Mouse (Mus musculus): ENCODE data around the gene Txlnb. TPM values are rescaled to one million over a fixed set of nuclear protein-coding genes. Genes with fewer than 3 reads are reported as not detected.
"Not testable (repeated sequence)": the region's sequence is repeated elsewhere in the genome, so short reads cannot be mapped to it uniquely, and the experiment has no call there.

Txlnb gene
- polyA plus RNA-seq, 1 experiment from 2014 or later: 1.3 TPM

DNA sequence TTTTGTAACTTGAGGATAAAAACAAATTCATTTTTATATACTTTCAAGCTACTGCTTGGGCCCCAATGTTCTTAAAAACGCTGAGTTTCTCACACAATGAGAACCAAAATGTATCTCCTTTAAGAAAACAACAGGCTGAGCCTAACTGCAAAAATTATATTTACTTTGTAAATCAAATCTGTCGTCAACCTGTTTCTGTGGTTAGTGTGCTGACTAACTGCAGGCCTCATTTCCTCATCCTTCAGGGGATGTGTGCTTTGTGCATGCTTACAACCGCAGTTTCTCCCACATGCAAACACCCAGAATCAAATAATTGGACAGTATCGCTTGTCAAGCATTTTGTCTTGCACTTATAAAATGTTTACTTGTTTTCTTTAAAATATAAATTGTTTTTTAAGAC lies 20.9 kb upstream of the Txlnb start:
- no peak overlapping the region for H3K27ac ChIP-seq (ENCODE audit: low read depth, low read length)
- H3K27me3 ChIP-seq (ENCODE audit: control insufficient read depth, insufficient read depth, low read length): no peaks in the 10 kb centered on the region
- H3K36me3 ChIP-seq (ENCODE audit: control insufficient read depth, insufficient read depth, low read length): no peaks in the 10 kb centered on the region
- H3K4me2 ChIP-seq (ENCODE audit: low read depth, low read length): no peak overlapping the region
- 86% methylated on average over 4 of the region's 4 CpGs for WGBS
- H3K4me3 ChIP-seq (ENCODE audit: low read depth, low read length): no peak overlapping the region
- H3K9me3 ChIP-seq (ENCODE audit: control insufficient read depth, low read length): no peaks in the 10 kb centered on the region
- no peaks in the 10 kb centered on the region for H3K4me1 ChIP-seq (ENCODE audit: control insufficient read depth, insufficient read depth, low read length)
- H3K9ac ChIP-seq (replicated peaks; ENCODE audit: low read depth, low read length): no peak overlapping the region
- ATAC-seq (ENCODE audit: low read depth): no peak

- not testable (repeated sequence) for H3K27ac ChIP-seq (ENCODE audit: low read depth, low read length); H3K36me3 ChIP-seq (ENCODE audit: control insufficient read depth, insufficient read depth, low read length); H3K9me3 ChIP-seq (ENCODE audit: control insufficient read depth, low read length); H3K4me1 ChIP-seq (ENCODE audit: control insufficient read depth, insufficient read depth, low read length); H3K27me3 ChIP-seq (ENCODE audit: control insufficient read depth, insufficient read depth, low read length); ATAC-seq (ENCODE audit: low read depth); H3K4me2 ChIP-seq (ENCODE audit: low read depth, low read length); H3K9ac ChIP-seq (replicated peaks; ENCODE audit: low read depth, low read length); H3K4me3 ChIP-seq (ENCODE audit: low read depth, low read length)
- WGBS: 82% methylated on average over 4 of the region's 4 CpGs
Measured at GRCm38 (mm10) chr10:17776684-17777083, 19.3 kb upstream of the Txlnb start.

DNA sequence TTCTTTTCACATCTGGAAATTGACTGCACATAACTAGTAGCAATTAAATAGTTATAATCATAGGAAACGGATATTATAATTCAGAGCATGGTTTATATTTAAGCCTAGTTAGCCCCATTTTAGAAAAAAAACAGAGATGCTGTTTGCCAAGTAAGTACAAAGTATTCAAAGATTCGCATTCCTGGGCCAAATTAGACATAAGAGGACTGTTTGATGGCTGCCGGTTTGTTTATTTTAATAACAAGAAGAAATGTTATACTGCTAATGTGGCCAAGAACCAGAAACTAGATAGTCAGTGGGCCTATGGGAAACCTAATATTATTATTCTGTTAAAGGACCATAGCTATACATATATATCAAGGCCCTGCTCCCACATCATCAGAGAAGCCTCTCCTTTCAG lies 9.3 kb upstream of the Txlnb start:
- Histone ChIP-seq H3K27ac (ENCODE audit: low read depth, low read length) (no peak overlapping the region), H3K4me3 (ENCODE audit: low read depth, low read length) (no peak overlapping the region), H3K4me2 (ENCODE audit: low read depth, low read length) (no peak overlapping the region), H3K36me3 (ENCODE audit: control insufficient read depth, insufficient read depth, low read length) (no peaks in the 10 kb centered on the region), H3K9ac (replicated peaks; ENCODE audit: low read depth, low read length) (no peak overlapping the region), H3K4me1 (ENCODE audit: control insufficient read depth, insufficient read depth, low read length) (no peaks in the 10 kb centered on the region), H3K9me3 (ENCODE audit: control insufficient read depth, low read length) (no peaks in the 10 kb centered on the region), H3K27me3 (ENCODE audit: control insufficient read depth, insufficient read depth, low read length) (no peaks in the 10 kb centered on the region)
- ATAC-seq (ENCODE audit: low read depth): no peak
- 83% methylated on average over 3 of the region's 3 CpGs for WGBS

GRCm38 (mm10) chr10:17787938-17788337 lies 8.1 kb upstream of the Txlnb start:
- WGBS: 82% methylated on average over 1 of the region's 1 CpGs

GRCm38 (mm10) chr10:17788347-17788746 lies 7.7 kb upstream of the Txlnb start:
- WGBS: 91% methylated on average over 4 of the region's 4 CpGs
- no peak for ATAC-seq (ENCODE audit: low read depth)
- H3K27me3 ChIP-seq (ENCODE audit: control insufficient read depth, insufficient read depth, low read length): no peaks in the 10 kb centered on the region
- no peak overlapping the region for H3K4me2 ChIP-seq (ENCODE audit: low read depth, low read length)
- H3K27ac ChIP-seq (ENCODE audit: low read depth, low read length): no peak overlapping the region
- H3K9ac ChIP-seq (replicated peaks; ENCODE audit: low read depth, low read length): no peak overlapping the region
- H3K9me3 ChIP-seq (ENCODE audit: control insufficient read depth, low read length): no peaks in the 10 kb centered on the region
- H3K4me3 ChIP-seq (ENCODE audit: low read depth, low read length): no peak overlapping the region
- H3K36me3 ChIP-seq (ENCODE audit: control insufficient read depth, insufficient read depth, low read length): no peaks in the 10 kb centered on the region
- no peaks in the 10 kb centered on the region for H3K4me1 ChIP-seq (ENCODE audit: control insufficient read depth, insufficient read depth, low read length)

More at GRCm38 (mm10) chr10:17787938-17788337, 8.1 kb upstream of the Txlnb start:
- Histone ChIP-seq H3K4me1 (ENCODE audit: control insufficient read depth, insufficient read depth, low read length) (no peaks in the 10 kb centered on the region), H3K36me3 (ENCODE audit: control insufficient read depth, insufficient read depth, low read length) (no peaks in the 10 kb centered on the region), H3K4me3 (ENCODE audit: low read depth, low read length) (no peak overlapping the region), H3K27ac (ENCODE audit: low read depth, low read length) (no peak overlapping the region), H3K9ac (replicated peaks; ENCODE audit: low read depth, low read length) (no peak overlapping the region), H3K9me3 (ENCODE audit: control insufficient read depth, low read length) (no peaks in the 10 kb centered on the region), H3K27me3 (ENCODE audit: control insufficient read depth, insufficient read depth, low read length) (no peaks in the 10 kb centered on the region), H3K4me2 (ENCODE audit: low read depth, low read length) (no peak overlapping the region)
- ATAC-seq (ENCODE audit: low read depth): no peak

GRCm38 (mm10) chr10:17793926-17794325 lies 2.1 kb upstream of the Txlnb start:
- H3K4me3 ChIP-seq (ENCODE audit: low read depth, low read length): no peak overlapping the region
- H3K27me3 ChIP-seq (ENCODE audit: control insufficient read depth, insufficient read depth, low read length): no peaks in the 10 kb centered on the region
- H3K9me3 ChIP-seq (ENCODE audit: control insufficient read depth, low read length): no peaks in the 10 kb centered on the region
- H3K9ac ChIP-seq (replicated peaks; ENCODE audit: low read depth, low read length): no peak overlapping the region
- no peak overlapping the region for H3K27ac ChIP-seq (ENCODE audit: low read depth, low read length)
- H3K4me1 ChIP-seq (ENCODE audit: control insufficient read depth, insufficient read depth, low read length): peaks cover 4% of the 10 kb centered on the region; the same call in 1 of the 2 replicates
- no peak overlapping the region for H3K4me2 ChIP-seq (ENCODE audit: low read depth, low read length)
- no peak for ATAC-seq (ENCODE audit: low read depth)
- H3K36me3 ChIP-seq (ENCODE audit: control insufficient read depth, insufficient read depth, low read length): no peaks in the 10 kb centered on the region
- 73% methylated on average over 5 of the region's 5 CpGs for WGBS

GRCm38 (mm10) chr10:17794443-17794842 lies 1.6 kb upstream of the Txlnb start:
- H3K4me1 ChIP-seq (ENCODE audit: control insufficient read depth, insufficient read depth, low read length): peaks cover 4% of the 10 kb centered on the region; the same call in 1 of the 2 replicates
- no peaks in the 10 kb centered on the region for H3K36me3 ChIP-seq (ENCODE audit: control insufficient read depth, insufficient read depth, low read length)
- H3K9ac ChIP-seq (replicated peaks; ENCODE audit: low read depth, low read length): no peak overlapping the region
- H3K4me3 ChIP-seq (ENCODE audit: low read depth, low read length): no peak overlapping the region
- 90% methylated on average over 5 of the region's 5 CpGs for WGBS
- no peaks in the 10 kb centered on the region for H3K9me3 ChIP-seq (ENCODE audit: control insufficient read depth, low read length)
- no peak for ATAC-seq (ENCODE audit: low read depth)
- H3K27me3 ChIP-seq (ENCODE audit: control insufficient read depth, insufficient read depth, low read length): no peaks in the 10 kb centered on the region
- no peak overlapping the region for H3K27ac ChIP-seq (ENCODE audit: low read depth, low read length)
- H3K4me2 ChIP-seq (ENCODE audit: low read depth, low read length): no peak overlapping the region

GRCm38 (mm10) chr10:17795227-17795626 lies 799 bp upstream of the Txlnb start:
- no peak overlapping the region for H3K27ac ChIP-seq (ENCODE audit: low read depth, low read length)
- ATAC-seq (ENCODE audit: low read depth): no peak

GRCm38 (mm10) chr10:17796846-17797631 lies 1.0 kb downstream of the Txlnb start:
- no peak overlapping the region for H3K4me2 ChIP-seq (ENCODE audit: low read depth, low read length)
- H3K27ac ChIP-seq (ENCODE audit: low read depth, low read length): no peak overlapping the region
- no peaks in the 10 kb centered on the region for H3K36me3 ChIP-seq (ENCODE audit: control insufficient read depth, insufficient read depth, low read length)
- H3K4me3 ChIP-seq (ENCODE audit: low read depth, low read length): no peak overlapping the region
- WGBS: 57% methylated on average over 12 of the region's 12 CpGs
- no peak overlapping the region for H3K9ac ChIP-seq (replicated peaks; ENCODE audit: low read depth, low read length)
- H3K27me3 ChIP-seq (ENCODE audit: control insufficient read depth, insufficient read depth, low read length): no peaks in the 10 kb centered on the region
- H3K9me3 ChIP-seq (ENCODE audit: control insufficient read depth, low read length): no peaks in the 10 kb centered on the region
- ATAC-seq (ENCODE audit: low read depth): no peak
- H3K4me1 ChIP-seq (ENCODE audit: control insufficient read depth, insufficient read depth, low read length): peaks cover 4% of the 10 kb centered on the region; the same call in 1 of the 2 replicates

More at GRCm38 (mm10) chr10:17795227-17795626, 799 bp upstream of the Txlnb start:
- 94% methylated on average over 4 of the region's 4 CpGs for WGBS
- no peak overlapping the region for H3K4me3 ChIP-seq (ENCODE audit: low read depth, low read length)
- H3K36me3 ChIP-seq (ENCODE audit: control insufficient read depth, insufficient read depth, low read length): no peaks in the 10 kb centered on the region
- H3K4me2 ChIP-seq (ENCODE audit: low read depth, low read length): no peak overlapping the region
- H3K4me1 ChIP-seq (ENCODE audit: control insufficient read depth, insufficient read depth, low read length): peaks cover 4% of the 10 kb centered on the region; the same call in 1 of the 2 replicates
- H3K9ac ChIP-seq (replicated peaks; ENCODE audit: low read depth, low read length): no peak overlapping the region
- no peaks in the 10 kb centered on the region for H3K9me3 ChIP-seq (ENCODE audit: control insufficient read depth, low read length)
- no peaks in the 10 kb centered on the region for H3K27me3 ChIP-seq (ENCODE audit: control insufficient read depth, insufficient read depth, low read length)
